Mouse (Mus musculus) erythroid progenitor cell, adult 5-6 weeks (primary cell): Measurements from ENCODE around the gene Prkca. TPM values are rescaled to one million over a fixed set of nuclear protein-coding genes. Genes with fewer than 3 reads are reported as not detected.

Experiments
- ATAC-seq: replicated peaks from 2 replicates; pipeline ENCODE4 v1.8.0; 2016; ENCODE audit warnings: moderate number of reproducible peaks, mild to moderate bottlenecking, moderate TSS enrichment, inconsistent platforms; ENCODE audit not compliant: poor library complexity, low FRiP score, severe bottlenecking
- total RNA-seq, 2 experiments: library from RNA; stranded (forward) in 1 of 2; stranded (reverse) in 1 of 2; fragments of 150-400 nt in 1 of 2; fragments of 186-747, 209-891 nt in 1 of 2; gene quantifications; 2 replicates each; pipeline versions ENCODE4 v1.2.3 to v1.2.4; 2015 to 2017; ENCODE audit warnings: low replicate concordance in 2 of 2

Prkca gene
- total RNA-seq, 2 experiments from 2014 or later, result 0.30 to 14.3 TPM

DNA sequence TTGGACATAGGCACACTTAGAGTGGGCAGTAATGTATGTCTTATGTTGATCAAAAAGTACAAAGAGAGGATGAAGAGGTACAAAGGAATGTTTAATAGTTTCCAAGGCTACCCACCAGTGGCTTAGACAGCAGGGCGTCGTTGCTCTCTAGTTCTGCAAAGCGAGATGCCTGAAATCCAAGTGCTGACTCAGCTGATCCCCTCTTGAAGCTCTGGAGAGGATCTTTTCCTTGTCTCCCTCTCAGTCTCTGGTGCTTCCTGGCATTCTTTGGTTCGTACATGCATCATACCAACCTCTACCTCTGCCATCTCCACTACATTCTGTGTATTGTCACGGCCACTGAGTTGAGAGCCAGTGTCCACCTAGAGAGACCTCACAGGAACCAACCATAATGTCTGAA lies 123.1 kb downstream of the Prkca start:
- no peak for ATAC-seq

DNA sequence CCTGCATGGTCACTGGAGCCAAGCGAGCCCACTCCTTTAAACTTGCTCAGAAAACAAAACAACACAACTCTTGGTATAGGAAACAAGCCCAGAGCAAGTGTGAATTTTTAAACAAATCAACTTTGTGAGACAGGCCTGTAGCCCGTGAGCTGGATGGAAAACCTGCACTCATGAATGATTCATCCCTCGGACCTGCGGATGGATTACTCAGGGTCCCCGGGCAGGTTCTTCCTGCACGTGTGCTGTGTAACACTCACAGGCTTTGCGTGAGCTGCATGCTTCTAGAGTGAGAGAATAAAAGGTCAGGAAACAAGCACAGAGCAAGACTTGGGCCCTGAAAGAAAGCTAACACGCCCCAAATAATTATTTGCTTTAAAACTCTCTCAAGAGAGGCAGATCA lies 126.7 kb downstream of the Prkca start:
- no peak for ATAC-seq

DNA sequence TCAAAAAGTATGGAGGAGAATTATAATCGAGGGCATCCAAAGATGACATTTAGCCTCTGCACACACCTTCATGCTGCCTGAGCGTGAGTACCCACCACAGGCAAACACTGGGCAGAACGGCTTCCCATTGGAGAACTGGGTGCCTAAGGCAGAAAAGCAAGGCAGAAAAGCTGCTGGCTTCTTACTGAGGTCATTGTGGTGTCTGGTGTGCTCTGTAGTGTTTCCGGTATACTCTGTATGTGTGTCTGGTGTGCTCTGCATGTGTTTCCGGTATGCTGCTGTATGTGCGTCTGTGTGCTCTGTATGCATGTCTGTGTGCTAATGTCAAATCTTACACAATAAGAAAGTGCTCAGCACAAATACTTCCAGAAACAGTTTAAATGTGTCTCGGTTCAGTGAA lies 127.7 kb downstream of the Prkca start:
- no peak for ATAC-seq

DNA sequence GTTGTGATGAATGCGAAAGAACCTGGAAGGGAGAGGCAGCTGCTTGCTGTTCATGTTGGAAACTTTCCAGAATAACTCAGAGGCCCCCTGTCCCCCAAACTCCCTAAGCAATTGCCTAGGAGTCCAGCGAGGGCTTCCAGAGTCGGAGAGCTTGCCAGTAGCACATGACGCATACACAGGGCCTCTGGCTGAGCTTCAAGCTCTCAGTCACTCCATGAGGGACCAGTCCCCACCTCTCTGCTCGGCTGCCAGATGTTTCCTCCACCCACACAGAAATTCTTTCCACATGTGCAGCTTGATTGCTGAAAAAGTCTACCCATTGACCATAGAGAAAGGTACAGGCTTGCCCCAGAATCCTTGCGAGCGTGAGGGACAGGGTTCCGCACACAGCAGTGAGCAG lies 128.3 kb downstream of the Prkca start:
- ATAC-seq, result no peak

DNA sequence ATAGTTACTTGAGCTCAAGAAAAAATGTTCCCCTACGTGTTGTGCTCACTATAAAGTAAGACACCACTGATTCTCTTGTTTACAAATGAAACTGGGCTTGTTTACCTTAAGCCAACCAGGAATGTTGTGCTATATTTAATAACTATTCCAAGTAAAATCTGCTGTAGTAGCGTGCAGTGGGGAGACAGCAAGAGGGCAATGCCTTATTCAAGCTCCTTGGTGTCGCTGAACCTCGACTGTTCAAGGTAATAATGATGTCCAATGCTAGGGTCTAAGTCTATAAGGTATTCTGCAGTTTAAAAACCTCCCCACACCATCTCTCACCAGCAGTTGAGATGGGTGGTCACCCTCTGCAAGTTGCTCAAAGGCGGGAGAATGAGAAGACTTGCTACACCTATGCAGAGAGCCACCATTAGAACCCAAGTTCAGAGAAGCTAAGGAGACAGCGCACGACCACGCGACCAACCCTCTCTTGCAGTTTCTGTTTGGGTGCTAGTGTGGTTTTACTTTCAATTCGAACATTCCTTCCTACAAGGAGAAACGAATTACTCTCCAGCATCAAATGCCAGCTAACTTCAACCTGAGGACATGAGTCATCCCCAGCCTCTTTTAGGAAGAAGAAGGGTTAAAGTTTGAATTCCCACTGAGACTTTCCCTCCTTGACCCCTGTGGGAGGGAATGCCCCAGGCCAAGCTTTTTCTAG lies 129.1 kb downstream of the Prkca start:
- no peak for ATAC-seq

DNA sequence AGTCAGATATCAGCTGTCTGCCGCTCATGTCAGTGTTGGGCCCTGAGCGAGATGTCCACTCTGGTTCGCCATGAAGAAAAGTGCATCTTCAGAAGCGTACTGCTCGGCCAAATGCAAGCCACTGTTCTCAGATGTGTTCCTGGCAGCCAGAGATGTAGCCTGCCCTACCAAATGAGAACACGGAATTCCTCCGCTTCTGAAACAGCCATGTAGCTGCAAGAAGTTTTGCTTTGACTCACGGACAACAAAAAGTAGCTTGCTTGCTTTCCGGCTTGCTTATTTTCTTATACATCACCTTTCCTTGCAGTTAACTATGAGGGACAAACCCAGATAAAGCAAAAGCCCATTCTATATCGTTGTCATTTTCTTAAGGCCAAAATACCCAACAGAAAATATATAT lies 129.9 kb downstream of the Prkca start:
- no peak for ATAC-seq

DNA sequence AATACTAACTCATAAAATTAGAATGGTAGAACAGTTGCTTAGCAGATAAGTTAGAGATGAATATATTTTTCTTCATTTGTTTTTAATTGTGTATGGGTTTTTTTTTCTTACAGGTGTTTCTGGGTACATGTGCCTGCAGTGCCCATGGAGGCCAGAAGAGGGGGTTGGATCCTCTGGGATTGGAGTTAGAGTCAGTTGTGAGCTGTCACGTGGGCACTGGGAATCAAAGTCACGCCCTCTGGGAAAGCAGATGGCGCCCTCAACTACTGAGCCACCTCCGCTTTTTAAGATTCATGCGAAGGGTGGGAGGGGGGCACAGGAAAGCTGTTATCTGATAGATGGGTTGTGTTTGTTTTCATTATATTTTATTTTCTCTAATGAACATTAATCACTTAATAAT lies 131.1 kb downstream of the Prkca start:
- ATAC-seq, result no peak

DNA sequence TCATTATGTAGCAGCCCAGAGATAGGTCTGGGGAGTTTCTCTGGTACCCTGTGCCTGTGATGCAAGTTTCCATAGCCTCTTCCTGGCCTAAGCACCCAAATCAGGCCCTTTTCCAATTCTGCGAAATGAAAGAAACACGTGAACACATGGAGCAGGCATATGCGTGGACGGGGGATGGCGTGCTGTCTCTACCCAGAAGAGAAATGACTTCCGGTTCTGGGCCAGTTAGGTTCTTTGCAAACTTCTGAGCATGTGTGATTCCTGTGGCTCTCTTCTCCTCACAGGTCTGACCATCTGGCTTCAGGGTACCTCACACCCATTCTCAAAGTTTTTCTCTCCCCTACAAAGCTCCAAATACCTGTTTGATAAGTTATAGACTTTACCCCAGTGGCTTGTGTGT lies 131.7 kb downstream of the Prkca start:
- ATAC-seq, result no peak

DNA sequence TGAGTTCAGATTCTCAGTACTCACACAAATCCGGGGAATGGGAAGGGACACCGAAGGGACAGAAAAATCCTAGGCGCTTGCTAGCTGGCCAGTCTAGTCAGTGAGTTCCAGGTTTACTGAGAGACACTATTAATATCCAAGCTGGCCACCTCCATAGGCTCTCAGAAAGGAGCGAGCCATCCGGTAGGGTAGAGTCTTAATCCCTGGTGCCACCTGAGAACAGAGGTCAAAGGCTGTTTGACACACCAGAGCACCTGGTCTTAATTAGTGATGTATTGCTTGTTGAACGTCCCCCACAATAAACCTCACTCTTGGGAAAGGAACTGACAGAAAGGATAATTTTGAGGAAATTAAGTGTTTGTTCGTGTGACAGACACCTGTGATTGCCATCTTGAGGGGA lies 133.0 kb downstream of the Prkca start:
- ATAC-seq, result no peak

DNA sequence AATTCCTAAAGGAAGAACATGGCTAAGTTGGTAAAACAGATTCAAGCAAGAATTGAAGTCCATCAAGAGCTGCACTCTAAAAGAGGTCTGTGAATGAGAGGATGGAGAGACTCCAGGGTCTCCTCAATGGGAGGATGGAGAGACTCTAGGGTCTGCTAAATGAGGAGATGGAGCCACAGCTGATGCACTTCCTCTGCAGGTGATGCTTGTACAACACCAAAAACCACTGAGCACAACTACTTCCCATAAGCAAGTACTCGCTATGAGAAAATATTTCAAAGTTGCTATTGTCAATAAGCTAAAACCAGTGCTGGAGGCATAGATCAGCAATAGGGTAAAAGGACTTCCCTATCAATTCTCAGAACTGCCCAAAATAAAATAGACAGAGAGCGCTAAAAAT lies 137.1 kb downstream of the Prkca start:
- no peak for ATAC-seq

DNA sequence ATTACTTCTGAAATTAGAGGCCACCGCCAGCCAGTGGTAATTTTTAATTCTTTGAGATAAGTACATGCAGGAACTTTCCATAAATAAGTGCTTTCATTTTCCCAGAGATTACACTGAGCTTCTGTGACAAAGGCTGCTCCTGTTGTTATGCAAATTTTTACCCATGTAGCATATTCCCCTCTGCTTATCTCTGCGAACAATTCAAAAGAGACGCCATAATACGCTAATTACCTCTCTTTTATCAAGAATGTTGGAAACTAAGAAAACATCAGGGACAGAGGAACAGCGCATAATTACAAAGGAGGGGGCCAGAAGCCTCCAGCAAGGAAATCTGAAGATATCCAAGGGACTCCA lies 138.9 kb downstream of the Prkca start:
- ATAC-seq, result no peak

DNA sequence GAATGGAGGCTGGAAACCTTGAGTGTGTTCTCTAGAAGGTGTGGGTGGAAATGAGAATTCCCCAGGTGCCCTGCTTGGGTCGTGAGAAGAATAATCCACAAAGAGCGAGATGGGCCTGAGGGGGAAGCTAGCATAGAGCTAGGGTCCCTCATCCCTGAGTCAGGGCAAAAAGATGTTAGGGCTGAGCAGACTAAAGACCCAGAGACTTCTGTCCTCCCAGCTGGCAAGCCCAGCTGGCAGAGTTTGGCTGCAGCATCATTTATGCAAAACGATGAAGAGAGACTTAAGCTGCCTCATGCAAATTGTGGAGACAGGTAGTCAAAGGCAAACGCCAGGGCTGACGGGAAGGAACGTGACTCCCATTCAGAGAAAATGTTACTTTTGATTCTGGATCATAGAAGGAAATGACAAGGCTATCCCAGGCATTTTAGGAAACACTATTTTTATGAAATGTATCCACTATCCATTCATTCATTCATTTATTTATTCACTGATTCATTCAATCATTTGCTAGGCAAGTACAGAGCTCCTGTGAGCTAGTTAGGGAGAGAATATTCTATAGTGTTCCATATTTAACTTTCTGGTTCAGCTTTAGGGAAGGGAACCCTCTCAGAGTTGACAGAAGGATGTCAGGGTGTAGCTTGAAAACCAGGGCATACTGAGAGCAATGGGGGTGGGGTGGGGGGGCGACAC lies 139.4 kb downstream of the Prkca start:
- no peak for ATAC-seq

DNA sequence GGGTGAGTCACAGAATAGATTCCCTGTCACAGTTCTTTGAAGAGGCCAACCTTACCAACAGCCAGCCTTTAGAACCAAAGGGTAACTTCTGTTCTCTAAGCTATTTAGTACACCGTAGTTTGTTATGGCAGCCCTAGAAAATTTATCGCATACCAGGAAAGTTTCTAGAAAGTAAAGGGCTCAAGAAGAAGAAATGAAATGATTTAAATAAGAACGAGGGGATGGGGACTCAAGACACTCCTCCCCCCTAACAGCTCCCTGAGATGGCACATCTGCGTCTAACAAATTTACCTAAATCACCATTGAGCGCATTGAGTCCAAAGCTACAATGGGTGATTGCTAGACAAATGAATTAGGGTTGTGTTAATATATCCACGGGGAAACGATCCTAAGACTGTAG lies 140.9 kb downstream of the Prkca start:
- ATAC-seq, result no peak

DNA sequence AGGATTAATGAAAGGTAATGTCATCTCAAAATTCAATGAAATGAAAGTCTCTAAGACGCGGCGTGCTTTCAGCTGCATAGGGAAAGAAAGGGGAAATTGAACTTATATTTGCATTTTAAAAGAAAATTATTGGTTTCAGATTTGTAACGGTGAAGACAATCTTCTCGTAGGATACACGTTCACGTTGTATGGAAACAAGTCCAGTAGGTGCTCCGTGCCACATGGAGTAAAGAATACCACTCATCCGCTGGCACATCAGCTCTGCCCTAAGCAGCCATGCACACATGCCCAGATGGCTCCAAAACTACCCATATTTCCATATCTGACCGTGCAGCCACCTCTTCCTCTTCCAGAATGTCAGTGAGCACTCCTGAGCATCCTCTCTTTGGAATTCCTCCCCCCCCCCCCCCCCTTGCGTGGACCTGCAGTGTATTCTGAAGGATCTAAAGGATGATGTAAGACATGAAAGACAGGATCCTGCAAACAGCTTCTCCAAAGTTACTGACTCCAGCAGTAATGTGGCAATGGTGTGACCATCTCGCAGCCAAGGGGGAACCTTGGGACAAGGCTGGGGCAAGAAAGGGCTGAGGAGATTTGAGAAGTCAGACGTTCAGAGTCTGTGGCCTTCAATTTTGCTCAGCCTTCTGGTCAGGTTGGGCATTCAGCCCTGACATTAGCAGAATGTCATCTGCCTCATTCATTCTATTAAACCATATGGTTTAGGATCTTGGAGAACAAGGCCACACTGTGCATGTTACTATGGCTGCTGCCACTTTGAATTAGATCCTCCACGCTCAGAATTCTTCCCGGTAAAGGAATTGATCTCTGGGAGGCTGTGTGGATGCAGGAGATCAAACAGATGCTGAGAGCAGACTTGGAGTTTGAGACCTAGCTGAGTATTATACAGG lies 142.8 kb downstream of the Prkca start:
- no peak for ATAC-seq

DNA sequence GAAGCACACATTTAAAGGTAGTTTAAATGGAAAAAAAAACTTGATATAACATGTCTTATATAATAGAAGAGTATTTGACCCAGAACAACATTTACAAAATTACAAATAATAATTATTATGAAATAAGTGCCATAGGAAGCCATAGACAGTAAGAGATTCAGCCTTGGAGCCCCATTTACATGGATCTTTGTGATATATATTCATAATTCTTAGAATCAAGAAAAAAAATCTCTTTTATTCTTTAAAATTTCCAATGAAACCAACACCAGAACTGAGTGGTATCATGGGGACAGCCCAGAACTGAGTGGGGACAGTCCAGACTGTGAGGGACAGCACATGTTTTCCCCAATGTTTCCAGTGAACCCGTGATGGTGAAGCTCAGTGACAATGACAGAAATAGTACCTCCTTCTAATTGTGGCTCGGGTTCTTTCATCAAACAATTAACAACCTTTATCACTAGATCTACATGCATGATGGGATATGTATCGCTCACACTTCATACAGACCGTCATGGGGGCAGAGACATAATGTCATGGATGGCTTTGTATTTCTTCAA lies 144.2 kb downstream of the Prkca start:
- no peak for ATAC-seq

DNA sequence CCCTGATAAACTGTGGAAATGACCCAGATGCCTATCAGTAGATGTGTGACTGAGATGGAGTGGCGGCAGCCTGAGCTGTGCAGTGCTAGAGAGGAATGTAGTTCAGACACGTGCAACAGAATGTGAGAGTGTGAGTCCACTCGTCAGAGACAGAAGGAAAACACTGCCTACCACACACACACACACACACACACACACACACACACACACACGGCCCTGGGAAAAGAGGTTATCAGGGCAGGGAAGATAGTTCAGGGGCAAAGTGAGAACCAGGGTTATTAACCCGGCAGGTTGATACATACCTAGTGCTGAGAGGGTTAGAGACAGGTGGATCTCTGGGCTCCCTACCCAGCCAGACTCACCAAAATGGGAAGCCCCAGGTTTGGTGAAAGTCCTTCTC lies 145.1 kb downstream of the Prkca start:
- no peak for ATAC-seq

DNA sequence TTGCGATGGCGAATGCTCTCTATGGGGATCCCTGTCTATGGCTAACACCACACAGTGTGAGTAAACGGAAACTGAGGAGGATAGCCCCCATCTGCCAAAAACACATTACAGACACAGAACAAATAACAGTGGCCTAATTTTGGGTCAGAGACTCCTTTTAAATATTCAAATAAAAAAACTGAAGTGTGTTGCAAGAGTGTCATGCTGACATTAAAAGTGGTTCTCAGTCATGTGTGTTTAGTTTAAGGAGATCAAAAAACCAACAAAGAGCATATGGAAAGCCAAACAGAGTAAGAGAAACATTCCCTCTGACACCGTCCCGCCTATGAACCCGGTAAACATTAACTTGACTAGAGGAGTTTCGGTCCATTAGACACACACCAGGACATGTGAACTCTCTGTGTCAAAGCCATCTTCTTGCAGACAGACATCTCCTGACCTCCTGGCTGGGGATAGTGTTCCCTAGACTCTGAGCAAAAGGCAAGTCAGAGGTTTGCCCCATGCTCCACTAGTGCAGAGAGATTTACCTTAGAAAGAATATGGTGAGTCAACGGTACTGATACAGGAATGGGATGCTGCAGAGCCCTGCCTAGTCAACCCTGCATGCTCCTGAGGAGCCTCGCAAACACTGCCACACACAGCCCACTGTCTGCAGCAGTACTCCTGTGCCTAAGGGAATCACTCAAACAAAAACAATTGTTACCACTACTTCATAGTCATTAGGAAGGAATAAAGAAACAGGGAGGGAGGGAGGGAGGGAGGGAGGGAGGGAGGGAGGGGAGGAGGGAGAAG lies 146.1 kb downstream of the Prkca start:
- ATAC-seq, result no peak

DNA sequence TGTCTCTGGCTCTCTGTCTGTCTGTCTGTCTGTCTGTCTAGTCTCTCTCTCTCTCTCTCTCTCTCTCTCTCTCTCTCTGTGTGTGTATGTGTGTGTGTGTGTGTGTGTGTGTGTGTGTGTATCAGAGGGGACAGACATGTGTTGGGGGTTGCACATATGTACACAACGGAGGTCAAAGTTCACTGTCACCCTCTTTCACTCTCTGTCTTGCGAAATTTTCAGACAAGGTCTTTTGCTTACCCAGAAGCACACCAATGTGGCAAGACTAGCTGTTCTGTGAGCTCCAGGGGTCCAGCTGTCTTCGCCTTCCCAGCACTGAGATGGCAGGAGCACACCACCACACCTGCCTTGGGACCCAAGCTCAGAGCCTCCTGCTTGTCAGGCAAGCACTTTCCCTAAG lies 146.9 kb downstream of the Prkca start:
- no peak for ATAC-seq

DNA sequence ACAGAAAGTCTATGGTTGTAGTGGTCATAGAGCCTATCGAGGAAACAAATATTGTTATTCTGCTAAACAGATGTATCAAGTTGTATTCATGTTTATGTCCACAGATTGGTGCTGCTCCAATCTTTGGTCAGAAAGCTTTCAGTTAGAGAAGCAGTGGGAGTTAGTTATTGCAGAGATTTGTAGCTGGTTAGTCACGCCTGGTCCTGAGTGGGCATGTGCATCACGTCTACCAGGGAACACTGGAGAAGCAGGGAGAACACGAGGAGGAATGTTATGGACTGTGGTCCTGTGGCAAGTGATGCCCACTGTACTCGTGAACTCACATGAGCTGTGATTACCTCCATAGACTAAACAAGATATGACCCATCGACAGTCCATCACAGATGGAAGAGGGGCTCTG lies 153.4 kb downstream of the Prkca start:
- ATAC-seq, result no peak

DNA sequence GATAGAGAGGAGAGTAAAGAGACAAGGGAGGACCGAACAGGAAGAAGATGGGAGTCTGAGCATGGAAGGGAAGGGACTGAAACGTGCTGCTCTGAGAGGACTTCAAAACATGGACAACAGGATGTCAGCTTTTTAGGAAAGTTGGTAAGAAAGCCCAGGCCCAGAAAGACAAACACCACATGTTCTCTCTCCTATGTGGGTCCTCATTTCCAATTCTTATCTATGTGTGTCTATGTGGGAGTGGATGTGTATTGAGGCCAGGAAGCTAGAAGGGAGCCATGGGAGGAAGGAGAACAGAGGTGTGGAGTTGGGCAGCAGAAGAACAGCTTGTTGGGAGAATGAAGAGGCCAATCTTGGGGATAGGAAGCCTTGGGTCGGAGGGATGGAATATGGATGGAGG lies 154.4 kb downstream of the Prkca start:
- ATAC-seq, result no peak
